ENCODE assay signal across 15 mouse cellular contexts in genomic region chr10:59589420-59589819, GRCm38 (mm10). TPM values are rescaled to one million over a fixed set of nuclear protein-coding genes. Genes with fewer than 3 reads are reported as not detected.
DNase-seq lines count a peak whose midpoint lies in the region; ATAC-seq lines count a peak whose summit lies in the region.
"Had no signal": no experiment of that assay in that cellular context is flagged by ENCODE, and none has a peak within 500 bp of the region (broad histone marks: within the 10 kb centered on the region; RNA-seq: fewer than 3 reads in every experiment).

No protein-coding gene starts in this region.

- no peak overlapping the region for H3K9ac ChIP-seq in heart, embryonic 12.5 days
- H3K9ac ChIP-seq: neural tube, embryonic 12.5 days had no signal

- peak overlapping the region; percentile 37; the same call in 1 of the 2 replicates for H3K4me2 ChIP-seq in heart, embryonic 12.5 days
- H3K4me2 ChIP-seq: neural tube, embryonic 12.5 days had no signal

- no peak for ATAC-seq in heart, embryonic 12.5 days (ENCODE audit: insufficient number of reproducible peaks, low FRiP score)
- ATAC-seq in hematopoietic stem cell, adult 5-6 weeks (replicated peaks in 1 of 2; ENCODE audit: insufficient read depth in 1 of 2, low FRiP score in 2 of 2, low TSS enrichment in 1 of 2, low read depth in 1 of 2, poor library complexity in 2 of 2, severe bottlenecking in 2 of 2), result peak; percentile 86 to 94
- ATAC-seq: intestine, embryonic 16.5 days had no signal

- H3K27me3 ChIP-seq in heart, embryonic 12.5 days (replicated peaks), result no peaks in the 10 kb centered on the region
- H3K27me3 ChIP-seq: neural tube, embryonic 12.5 days had no signal

- DNase-seq in heart, adult 9 months (ENCODE audit: low spot score in 2 of 2), result no peak
- DNase-seq in A20 (ENCODE audit: low read depth, low spot score), result peak; percentile 73
- peak; percentile 72 for DNase-seq in naive thymus-derived CD4-positive, alpha-beta T cell, adult 2 months (ENCODE audit: low read depth)
- DNase-seq in adrenal gland, postnatal 4 days (ENCODE audit: low spot score in 2 of 2), result no peak
- DNase-seq in ovary, postnatal 36 days (ENCODE audit: low spot score), result no peak
- DNase-seq in right cerebral cortex, adult 2 months (ENCODE audit: low spot score in 2 of 2), result no peak
- DNase-seq: cerebellum, adult 18-20 months; gastrocnemius, postnatal 25 days had no signal

- 87% methylated on average over 7 of the region's 7 CpGs for WGBS in heart, embryonic 12.5 days

- no peak overlapping the region for H3K27ac ChIP-seq in heart, embryonic 12.5 days (ENCODE audit: poor library complexity, severe bottlenecking)
- H3K27ac ChIP-seq: neural tube, embryonic 12.5 days had no signal

- H3K36me3 ChIP-seq in heart, embryonic 12.5 days, result no peaks in the 10 kb centered on the region
- H3K36me3 ChIP-seq: neural tube, embryonic 12.5 days had no signal

- peaks cover 10% of the 10 kb centered on the region for H3K4me1 ChIP-seq in heart, embryonic 12.5 days (replicated peaks)
- H3K4me1 ChIP-seq: neural tube, embryonic 12.5 days had no signal

- H3K4me3 ChIP-seq in heart, embryonic 12.5 days, result no peak overlapping the region
- H3K4me3 ChIP-seq: neural tube, embryonic 12.5 days had no signal

- no peaks in the 10 kb centered on the region for H3K9me3 ChIP-seq in heart, embryonic 12.5 days (replicated peaks)
- H3K9me3 ChIP-seq: neural tube, embryonic 12.5 days had no signal

RNA-seq across cellular contexts. Expression of gene Gm10322, which starts 26.4 kb away (rescaled TPM):
- polyA plus RNA-seq in heart, embryonic 12.5 days (2016; fragmentation: Nextera tagmentation; extraction: Ambion mirVana), result not detected in 2 replicates
- total RNA-seq in hematopoietic stem cell, adult 5-6 weeks (2017), result not detected in 2 replicates
- total RNA-seq in adrenal gland, postnatal 4 days (2021), result not detected
- total RNA-seq: gastrocnemius, postnatal 25 days; layer of hippocampus, adult 8-10 months had no signal
- polyA plus RNA-seq: erythroblast, embryonic 14.5 days; intestine, embryonic 16.5 days; limb, embryonic 14.5 days; neural tube, embryonic 12.5 days had no signal

RNA-seq across cellular contexts. Expression of gene Mcu, which starts 27.1 kb away (rescaled TPM):
- polyA plus RNA-seq in heart, embryonic 12.5 days (2016; fragmentation: Nextera tagmentation; extraction: Ambion mirVana), result 27.5 and 27.8 TPM in 2 replicates
- total RNA-seq in hematopoietic stem cell, adult 5-6 weeks (2017), result 23.1 and 26.9 TPM in 2 replicates
- 10 to 100 TPM; 36.3 to 43.3 TPM for total RNA-seq in adrenal gland, postnatal 4 days (2021)

Comparison
In these comparisons a context has a peak if more than half of its experiments do, and no peak if none do; other contexts are left out.
1. DNase-seq: peak in A20 (single experiment) and naive thymus-derived CD4-positive, alpha-beta T cell, adult 2 months (single experiment); none in heart, adult 9 months (0 of 2), adrenal gland, postnatal 4 days (0 of 2), ovary, postnatal 36 days (single experiment) and right cerebral cortex, adult 2 months (0 of 2).